Mouse (Mus musculus) mesoderm, embryonic 11.5 days (tissue): ENCODE measurements around the gene Fam214b.

Source experiments
- DNase-seq: peaks from one replicate; pipeline ENCODE4 v3.0.0-alpha.2; 2012; ENCODE audit warnings: low read depth, low spot score

Gene Fam214b

GRCm38 (mm10) chr4:43045659-43046302 is at the start of gene Fam214b:
TSS of gene Fam214b (minus strand) at chr4:43046220.
- peak; percentile 98 for DNase-seq

DNA sequence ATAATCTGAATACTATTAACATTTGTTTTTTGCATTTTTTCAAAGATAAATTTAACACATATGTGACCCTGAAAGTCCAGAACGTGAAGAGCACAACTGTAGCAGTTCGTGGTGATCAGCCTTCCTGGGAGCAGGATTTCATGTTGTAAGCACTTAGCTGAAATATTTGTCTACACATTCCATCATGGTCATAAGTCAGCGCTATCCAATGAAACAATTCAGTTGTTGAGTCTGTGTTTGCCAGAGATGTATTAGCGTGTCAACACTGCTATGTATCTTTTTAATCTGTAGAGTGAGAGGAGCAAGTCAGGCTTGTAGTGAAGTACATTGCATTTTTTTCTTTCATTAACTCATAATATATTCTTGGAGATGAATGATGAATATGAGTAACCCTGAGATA is 45.2 kb upstream of the Fam214b start:
- no peak for DNase-seq

DNA sequence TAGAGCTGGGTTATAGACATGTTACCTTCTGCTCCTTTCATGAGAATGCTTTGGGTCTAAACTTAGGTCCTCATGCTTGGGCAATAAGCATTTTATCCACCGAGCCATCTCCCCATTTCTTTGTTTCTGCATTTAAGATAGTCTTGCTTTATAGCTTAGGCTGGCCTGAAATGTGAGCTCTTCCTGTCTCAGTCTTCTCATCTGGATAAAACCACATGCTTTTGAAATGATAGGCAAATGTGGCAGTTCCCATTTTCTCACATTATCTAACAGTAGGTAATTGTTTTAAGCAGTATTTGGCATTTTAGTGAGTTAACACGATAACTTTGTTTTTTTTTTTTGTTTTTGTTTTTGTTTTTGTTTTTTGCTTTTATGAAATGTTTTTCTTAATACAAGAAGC is 43.9 kb upstream of the Fam214b start:
- no peak for DNase-seq

DNA sequence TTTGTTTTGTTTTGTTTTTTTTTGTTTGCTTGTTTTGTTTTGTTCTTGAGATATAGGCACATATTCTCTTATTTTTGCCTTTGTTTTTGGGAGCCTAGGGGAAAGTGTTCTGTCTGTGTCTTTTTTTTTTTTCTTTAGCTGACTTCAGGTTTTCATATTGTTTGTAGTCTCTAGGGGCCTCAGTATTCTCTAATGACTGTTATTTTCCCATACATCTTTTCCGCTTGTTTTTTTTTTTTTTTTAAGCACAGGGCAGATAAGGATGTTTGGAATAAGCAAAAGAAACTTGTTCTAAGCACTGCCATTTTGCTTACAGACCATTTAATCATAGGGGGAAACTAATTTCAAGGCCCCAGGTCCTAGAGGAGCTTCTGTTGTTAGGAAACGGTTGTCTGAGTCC is 36.4 kb upstream of the Fam214b start:
- no peak for DNase-seq

GRCm38 (mm10) chr4:43078071-43078718 is 32.2 kb upstream of the Fam214b start:
- DNase-seq, result no peak

GRCm38 (mm10) chr4:43074923-43075322 is 28.9 kb upstream of the Fam214b start:
- DNase-seq, result no peak

GRCm38 (mm10) chr4:43065471-43065870 is 19.5 kb upstream of the Fam214b start:
- DNase-seq, result no peak

DNA sequence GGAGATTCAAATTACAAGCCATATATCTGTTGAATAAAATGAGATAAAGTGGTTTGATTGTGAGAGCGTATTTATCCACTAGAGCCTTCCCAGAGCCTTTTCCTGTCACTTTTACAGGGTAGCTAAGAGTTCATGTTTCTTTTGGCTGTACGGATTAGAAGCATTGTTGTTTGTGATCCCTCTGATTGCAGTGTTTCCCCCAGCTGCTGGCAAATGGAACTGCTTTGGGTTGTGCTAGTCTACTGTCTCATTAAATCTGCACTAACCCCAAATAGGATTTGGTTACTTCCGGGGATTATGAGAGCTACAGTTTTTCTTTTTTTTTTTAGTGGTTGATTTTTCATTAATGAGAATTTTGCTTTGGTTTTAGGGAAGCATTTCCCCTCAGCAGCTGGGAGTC is 14.3 kb upstream of the Fam214b start:
- DNase-seq, result no peak

DNA sequence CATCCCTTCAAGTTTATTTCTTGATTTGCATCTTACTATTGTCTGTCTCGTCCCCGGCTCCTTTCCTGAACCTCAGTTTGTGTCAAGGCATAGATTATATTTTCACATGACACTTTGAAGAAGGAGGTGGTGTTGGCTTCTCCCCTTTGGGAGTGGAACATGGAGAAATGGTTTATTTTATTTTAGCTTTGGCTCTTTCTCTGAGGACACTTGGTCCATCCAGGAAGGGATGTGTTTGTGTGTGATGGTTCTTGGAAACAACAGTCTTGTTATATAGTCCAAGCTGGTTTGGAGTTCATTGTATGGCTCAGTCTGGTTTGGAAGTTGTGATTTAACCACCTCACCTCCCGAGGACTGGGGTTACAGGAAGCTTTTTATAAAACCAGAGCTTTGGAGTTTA is 13.7 kb upstream of the Fam214b start:
- DNase-seq, result no peak

DNA sequence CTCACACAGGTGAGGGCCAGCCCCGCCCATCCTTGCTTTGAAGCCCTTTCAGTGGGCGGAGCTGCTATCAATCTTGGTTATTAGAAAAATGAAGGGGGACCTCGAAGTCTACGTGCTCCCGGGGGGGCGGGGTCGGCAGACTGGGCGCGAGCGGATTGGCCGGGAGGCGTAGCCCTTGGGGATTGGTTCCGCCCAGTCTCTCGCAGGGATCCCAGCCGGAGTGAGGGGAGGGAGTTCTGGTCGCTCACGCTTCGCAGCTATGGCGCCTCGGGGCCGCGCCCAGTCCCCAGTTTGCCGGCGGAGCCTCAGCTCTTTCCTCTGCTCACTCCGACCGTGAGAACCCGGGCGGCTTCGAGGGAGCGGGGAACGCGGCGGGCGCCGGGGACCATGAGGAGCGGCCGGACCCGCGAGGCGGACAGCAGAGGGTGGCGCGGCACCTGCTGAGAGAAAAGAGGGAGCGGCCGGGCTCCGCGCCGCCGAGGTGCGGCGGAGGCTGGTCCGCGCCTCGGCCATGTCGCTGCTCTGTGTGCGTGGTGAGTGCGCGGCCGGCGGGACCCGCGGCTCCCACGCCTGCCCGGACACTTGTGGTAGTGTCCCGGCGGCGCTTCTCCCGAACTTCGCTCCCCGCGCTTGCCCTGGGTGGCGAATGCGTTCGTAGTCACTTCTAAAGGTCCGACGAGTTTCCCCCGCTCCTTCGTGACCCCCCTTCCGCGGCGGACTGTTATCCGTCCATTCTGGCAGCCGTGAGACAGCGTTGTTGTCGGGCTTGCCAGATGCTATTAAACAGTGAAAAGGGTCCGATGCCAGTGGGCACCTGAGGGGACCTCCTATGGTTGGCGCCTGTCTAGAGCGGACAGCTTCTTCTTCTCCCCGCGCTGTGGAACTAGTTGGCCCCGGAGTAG is 13.0 kb upstream of the Fam214b start, which contains the start of gene Unc13b:
Gene Unc13b (plus strand): TSS at position 201 of the 902 bp plus-strand sequence.
- peak; percentile 92 for DNase-seq

DNA sequence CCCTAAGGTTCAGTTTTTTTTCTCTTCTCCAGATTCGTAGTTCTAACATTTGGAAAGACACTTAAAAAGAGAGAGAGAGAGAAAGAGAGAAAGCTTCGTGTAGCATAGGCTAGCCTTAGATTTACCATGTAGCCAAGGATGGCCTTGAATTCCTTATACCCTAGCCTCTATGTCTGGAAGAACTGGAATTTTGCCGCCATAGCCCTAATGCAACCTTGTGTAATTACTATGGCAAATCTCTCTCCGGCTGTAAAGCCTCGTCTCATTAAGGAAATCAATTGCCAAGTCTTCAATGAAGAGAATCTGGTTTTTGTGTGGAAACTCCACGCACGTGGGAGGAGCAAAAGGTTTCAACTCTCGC is 12.4 kb upstream of the Fam214b start:
- no peak for DNase-seq

DNA sequence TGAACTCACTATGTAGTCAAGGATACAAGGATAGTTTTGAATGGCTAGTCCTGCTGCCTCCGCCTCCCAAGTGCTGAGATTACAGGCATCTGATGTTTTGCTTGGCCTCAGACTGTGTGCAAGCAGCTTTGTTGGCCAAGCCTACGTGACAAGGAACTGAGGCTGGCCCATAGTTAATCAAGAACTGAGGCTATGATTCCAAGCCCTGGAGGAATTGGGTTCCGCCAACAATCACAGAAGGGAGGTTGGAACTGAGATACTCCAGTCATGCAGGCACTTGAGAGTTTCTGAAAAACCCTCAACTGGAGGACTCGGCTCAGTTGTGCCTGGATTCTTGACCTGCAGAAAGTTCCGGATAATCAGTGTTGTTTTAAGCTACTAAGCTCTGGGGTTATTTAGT is 11.6 kb upstream of the Fam214b start:
- DNase-seq, result no peak

DNA sequence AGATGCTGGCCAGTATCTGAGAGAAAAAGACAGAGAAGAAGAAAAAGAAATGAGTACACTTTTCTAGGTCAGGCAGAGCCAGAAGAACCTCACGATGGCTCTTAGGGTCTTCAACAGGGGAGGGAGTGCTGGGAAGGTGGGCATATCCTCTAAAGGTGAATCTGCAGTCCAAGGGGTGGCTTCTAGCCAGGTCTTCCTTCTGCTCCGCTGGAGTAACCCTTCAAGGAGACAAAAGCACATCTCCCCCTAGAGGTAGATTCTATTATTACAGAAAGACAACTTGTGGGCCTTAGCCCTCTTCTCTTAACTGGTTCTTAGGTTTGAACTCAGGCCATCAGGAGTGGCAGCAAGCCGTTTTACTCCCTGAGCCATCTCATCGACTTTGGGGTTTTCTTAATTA is 6.6 kb upstream of the Fam214b start:
- peak; percentile 75 for DNase-seq

- peak; percentile 85 for DNase-seq
Observed at GRCm38 (mm10) chr4:43047231-43047630, 1.2 kb upstream of the Fam214b start.

- no peak for DNase-seq
Observed at GRCm38 (mm10) chr4:43046607-43047006, 587 bp upstream of the Fam214b start.

DNA sequence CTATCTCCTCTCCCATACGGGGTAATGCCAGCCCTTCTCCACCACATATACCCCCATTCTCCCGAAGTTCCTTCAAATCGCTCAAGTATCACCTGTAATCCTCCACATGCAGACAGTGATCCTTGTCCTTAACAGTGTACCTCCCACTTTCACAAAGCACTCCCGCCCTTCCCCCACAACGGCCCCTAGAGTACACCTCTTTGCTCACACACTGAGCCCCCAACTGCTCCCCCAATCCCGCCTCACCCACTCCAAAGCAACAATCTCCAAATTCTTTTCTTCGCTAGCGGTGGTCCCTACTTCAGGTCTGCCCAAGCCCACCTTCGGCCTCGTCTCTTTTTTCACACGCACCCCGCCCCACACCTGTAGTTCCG is 748 bp downstream of the Fam214b start:
- no peak for DNase-seq

GRCm38 (mm10) chr4:43044673-43045072 is 1.3 kb downstream of the Fam214b start:
- no peak for DNase-seq

DNA sequence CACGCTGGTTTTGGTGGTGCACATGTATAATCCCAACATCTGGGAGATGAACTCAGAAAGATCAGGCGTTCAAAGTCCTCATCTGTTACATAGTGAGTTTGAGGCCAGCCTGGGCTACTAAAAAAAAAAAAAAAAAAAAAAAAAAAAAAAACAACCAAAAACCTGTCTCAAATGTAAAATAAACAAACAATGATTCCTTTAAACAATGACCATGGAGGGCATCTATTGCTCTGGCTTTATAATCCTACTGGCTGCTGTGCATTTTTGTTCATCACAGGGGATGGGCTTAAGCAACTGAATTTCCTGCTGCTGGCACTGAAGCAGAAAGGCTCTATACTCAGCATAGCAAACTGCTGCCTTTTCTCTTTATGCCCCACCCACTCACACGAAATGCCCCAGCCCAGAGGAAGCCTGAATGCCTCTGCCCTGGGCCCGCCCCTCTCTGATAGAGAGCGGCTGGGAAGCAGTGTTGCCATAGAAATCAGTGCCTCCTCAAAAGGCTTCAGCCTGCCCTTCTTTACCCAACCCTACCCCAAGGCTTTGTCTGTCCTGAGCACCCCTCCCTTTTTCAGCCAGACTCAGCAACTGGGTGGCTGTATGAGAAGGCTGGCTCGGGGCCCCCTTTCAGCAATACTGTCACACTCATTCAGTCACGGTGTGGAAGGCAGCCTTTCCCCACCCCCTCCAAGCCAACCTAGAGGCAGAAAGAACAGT is 2.2 kb downstream of the Fam214b start:
- DNase-seq, result peak; percentile 85

GRCm38 (mm10) chr4:43040881-43041547 is 5.0 kb downstream of the Fam214b start:
- DNase-seq, result no peak

DNA sequence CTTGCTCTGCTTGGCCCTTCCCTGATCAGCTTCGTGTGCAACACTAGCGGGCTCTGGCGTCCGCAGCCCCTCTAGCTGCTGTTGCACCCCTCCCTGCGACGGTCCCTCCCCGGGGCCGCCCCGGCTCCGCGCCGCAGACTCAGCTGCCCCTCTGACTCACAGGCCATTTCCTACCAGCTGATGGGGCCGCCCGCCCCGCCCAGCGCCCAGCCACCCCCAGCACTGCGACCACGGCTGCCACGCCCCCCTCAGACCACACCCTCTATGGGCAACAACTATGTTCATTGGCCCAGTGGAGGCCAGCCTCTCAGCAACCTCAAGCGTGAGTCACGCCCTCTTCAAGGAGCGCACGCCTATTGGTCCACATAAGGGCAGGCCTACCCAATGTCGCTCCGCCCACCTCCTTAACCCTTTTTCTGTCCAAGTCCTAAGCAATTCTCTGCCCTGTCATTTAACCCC is 5.9 kb downstream of the Fam214b start:
- peak; percentile 97 for DNase-seq

DNA sequence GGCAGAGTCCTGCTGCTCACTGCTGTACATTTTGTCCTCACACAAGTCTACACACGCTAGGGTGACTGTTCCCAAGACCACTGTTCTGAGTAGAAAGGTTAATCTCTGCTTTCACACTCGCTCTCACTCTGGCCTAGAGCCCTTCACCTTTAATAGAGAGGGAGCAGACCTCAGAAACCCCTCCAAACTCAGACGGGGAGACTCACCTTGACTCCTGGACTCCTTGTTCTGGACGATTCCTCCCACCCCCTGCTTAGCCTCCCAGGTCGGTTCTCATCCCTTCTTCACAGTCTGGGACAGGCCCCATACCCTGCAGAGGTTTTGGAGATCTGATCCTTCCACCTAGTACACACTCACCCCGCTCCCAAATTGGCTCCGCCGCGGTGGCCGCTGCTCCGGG is 6.4 kb downstream of the Fam214b start:
- DNase-seq, result no peak
